Mouse (Mus musculus): Measurements from ENCODE around the gene Ireb2. TPM values are rescaled to one million over a fixed set of nuclear protein-coding genes. Genes with fewer than 3 reads are reported as not detected.

The Ireb2 gene
- total RNA-seq, 1 experiment = 51.0 TPM

GRCm38 (mm10) chr9:54857474-54857873, 6.1 kb upstream of the Ireb2 start:
- no peak overlapping the region for H3K4me3 ChIP-seq (ENCODE audit: insufficient read depth in 1 of 2, low read depth in 1 of 2, low read length in 2 of 2, poor library complexity in 1 of 2, severe bottlenecking in 1 of 2)
- no peak overlapping the region for H3K9ac ChIP-seq (ENCODE audit: insufficient read depth, low read depth, low read length, poor library complexity, severe bottlenecking)
- TF ChIP-seq ZNF384 (IDR thresholded peaks at IDR 0.05; ENCODE audit: low read depth, low read length) = no peak
- TF ChIP-seq ZC3H11A (IDR thresholded peaks at IDR 0.05; ENCODE audit: borderline replicate concordance, low read depth, low read length) = no peak
- in situ Hi-C loops (cut with MboI; ENCODE audit: low sequenced_read_pairs in 2 of 2, unreplicated experiment in 2 of 2) = no loop called here
- DNase-seq (ENCODE audit: low read depth, low spot score) = peak; percentile 75
- no peaks in the 10 kb centered on the region for H3K36me3 ChIP-seq (ENCODE audit: control insufficient read depth, insufficient read depth, low read length, poor library complexity, severe bottlenecking)
- peak overlapping the region; percentile 76; the same call in 1 of the 2 replicates for H3K27ac ChIP-seq (ENCODE audit: insufficient read depth, low read depth, low read length, poor library complexity, severe bottlenecking)
- no peaks in the 10 kb centered on the region for H3K9me3 ChIP-seq (ENCODE audit: control insufficient read depth, insufficient read depth, low read depth, low read length)
- peaks cover 9 to 18% of the 10 kb centered on the region in 2 experiments for H3K4me1 ChIP-seq (ENCODE audit: control insufficient read depth in 2 of 2, insufficient read depth in 2 of 2, low read length in 2 of 2, poor library complexity in 1 of 2)

- no peaks in the 10 kb centered on the region for H3K9me3 ChIP-seq (ENCODE audit: control insufficient read depth, insufficient read depth, low read depth, low read length)
- DNase-seq (ENCODE audit: low read depth, low spot score) = no peak
- no peak for TF ChIP-seq HCFC1 (IDR thresholded peaks at IDR 0.05; ENCODE audit: borderline replicate concordance, insufficient read depth, low read length)
- TF ChIP-seq MAFK (IDR thresholded peaks at IDR 0.05; ENCODE audit: insufficient read depth, low read depth, low read length) = no peak
- TF ChIP-seq CHD2 (IDR thresholded peaks at IDR 0.05; ENCODE audit: low read depth, low read length) = no peak
- TF ChIP-seq ZC3H11A (IDR thresholded peaks at IDR 0.05; ENCODE audit: borderline replicate concordance, low read depth, low read length) = no peak
- TF ChIP-seq ZNF384 (IDR thresholded peaks at IDR 0.05; ENCODE audit: low read depth, low read length) = no peak
- H3K27ac ChIP-seq (ENCODE audit: insufficient read depth, low read depth, low read length, poor library complexity, severe bottlenecking) = no peak overlapping the region
- no peak overlapping the region for H3K4me3 ChIP-seq (ENCODE audit: insufficient read depth in 1 of 2, low read depth in 1 of 2, low read length in 2 of 2, poor library complexity in 1 of 2, severe bottlenecking in 1 of 2)
- peaks cover 7 to 16% of the 10 kb centered on the region in 2 experiments for H3K4me1 ChIP-seq (ENCODE audit: control insufficient read depth in 2 of 2, insufficient read depth in 2 of 2, low read length in 2 of 2, poor library complexity in 1 of 2)
- in situ Hi-C loops (cut with MboI; ENCODE audit: low sequenced_read_pairs in 2 of 2, unreplicated experiment in 2 of 2) = no loop called here
- H3K36me3 ChIP-seq (ENCODE audit: control insufficient read depth, insufficient read depth, low read length, poor library complexity, severe bottlenecking) = no peaks in the 10 kb centered on the region
- H3K9ac ChIP-seq (ENCODE audit: insufficient read depth, low read depth, low read length, poor library complexity, severe bottlenecking) = no peak overlapping the region
These were observed 3.1 kb upstream of the Ireb2 start for GRCm38 (mm10) chr9:54860526-54860925.

DNA sequence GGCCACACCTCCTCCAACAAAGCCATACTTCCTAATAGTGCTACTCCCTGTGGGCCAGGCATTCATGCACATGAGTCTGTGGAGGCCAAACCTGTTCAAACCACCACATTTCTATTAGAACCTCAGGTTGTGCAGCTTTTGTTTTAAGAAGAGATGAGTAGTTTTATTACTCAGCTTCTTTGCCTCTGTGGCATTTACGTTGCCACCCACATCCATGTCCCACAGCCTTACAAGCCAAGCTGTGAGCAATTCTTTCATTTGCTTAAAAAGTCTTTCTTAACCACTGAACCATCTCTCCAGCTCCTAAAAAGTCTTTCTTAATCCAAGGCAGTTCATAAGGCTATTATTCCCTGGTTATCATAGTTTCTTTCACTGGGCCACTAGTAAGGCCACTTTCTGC, 15.2 kb downstream of the Ireb2 start:
- TF ChIP-seq ZC3H11A (IDR thresholded peaks at IDR 0.05; ENCODE audit: borderline replicate concordance, low read depth, low read length) (no peak), ZNF384 (IDR thresholded peaks at IDR 0.05; ENCODE audit: low read depth, low read length) (no peak), MAFK (IDR thresholded peaks at IDR 0.05; ENCODE audit: insufficient read depth, low read depth, low read length) (no peak), HCFC1 (IDR thresholded peaks at IDR 0.05; ENCODE audit: borderline replicate concordance, insufficient read depth, low read length) (no peak), CHD2 (IDR thresholded peaks at IDR 0.05; ENCODE audit: low read depth, low read length) (no peak)
- in situ Hi-C loops (cut with MboI; ENCODE audit: low sequenced_read_pairs in 2 of 2, unreplicated experiment in 2 of 2) = no loop called here
- Histone ChIP-seq H3K36me3 (ENCODE audit: control insufficient read depth, insufficient read depth, low read length, poor library complexity, severe bottlenecking) (peaks cover 15% of the 10 kb centered on the region), H3K4me1 (ENCODE audit: control insufficient read depth in 2 of 2, insufficient read depth in 2 of 2, low read length in 2 of 2, poor library complexity in 1 of 2) (no peaks in the 10 kb centered on the region), H3K9ac (ENCODE audit: insufficient read depth, low read depth, low read length, poor library complexity, severe bottlenecking) (no peak overlapping the region), H3K4me3 (ENCODE audit: insufficient read depth in 1 of 2, low read depth in 1 of 2, low read length in 2 of 2, poor library complexity in 1 of 2, severe bottlenecking in 1 of 2) (no peak overlapping the region), H3K9me3 (ENCODE audit: control insufficient read depth, insufficient read depth, low read depth, low read length) (no peaks in the 10 kb centered on the region), H3K27ac (ENCODE audit: insufficient read depth, low read depth, low read length, poor library complexity, severe bottlenecking) (no peak overlapping the region)
- no peak for DNase-seq (ENCODE audit: low read depth, low spot score)

DNA sequence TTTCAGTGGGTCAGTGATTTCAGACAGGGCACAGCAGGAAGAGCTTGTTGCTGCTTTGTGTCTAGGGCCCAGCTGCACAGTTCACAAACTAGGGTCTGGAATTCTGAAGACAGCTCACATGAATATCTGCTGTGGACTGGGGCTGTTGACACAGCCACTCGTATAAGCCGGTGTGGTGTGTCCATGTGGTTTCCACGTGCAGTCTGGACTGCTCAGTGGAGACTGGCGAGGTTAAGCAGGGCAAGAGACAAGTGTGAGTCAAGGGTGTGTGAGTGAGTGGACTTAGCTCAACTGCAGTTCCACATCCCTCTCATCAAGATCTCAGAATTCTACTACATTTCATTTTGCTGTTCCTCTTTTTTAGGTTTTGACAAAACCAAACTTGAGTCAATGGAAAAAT, 28.5 kb downstream of the Ireb2 start:
- Histone ChIP-seq H3K4me3 (ENCODE audit: insufficient read depth in 1 of 2, low read depth in 1 of 2, low read length in 2 of 2, poor library complexity in 1 of 2, severe bottlenecking in 1 of 2) (no peak overlapping the region), H3K27ac (ENCODE audit: insufficient read depth, low read depth, low read length, poor library complexity, severe bottlenecking) (no peak overlapping the region), H3K9me3 (ENCODE audit: control insufficient read depth, insufficient read depth, low read depth, low read length) (no peaks in the 10 kb centered on the region), H3K4me1 (ENCODE audit: control insufficient read depth in 2 of 2, insufficient read depth in 2 of 2, low read length in 2 of 2, poor library complexity in 1 of 2) (no peaks in the 10 kb centered on the region), H3K36me3 (ENCODE audit: control insufficient read depth, insufficient read depth, low read length, poor library complexity, severe bottlenecking) (peaks cover 11% of the 10 kb centered on the region), H3K9ac (ENCODE audit: insufficient read depth, low read depth, low read length, poor library complexity, severe bottlenecking) (no peak overlapping the region)
- no peak for DNase-seq (ENCODE audit: low read depth, low spot score)
- in situ Hi-C loops (cut with MboI; ENCODE audit: low sequenced_read_pairs in 2 of 2, unreplicated experiment in 2 of 2) = no loop called here
- TF ChIP-seq MAFK (IDR thresholded peaks at IDR 0.05; ENCODE audit: insufficient read depth, low read depth, low read length) = no peak
- TF ChIP-seq CHD2 (IDR thresholded peaks at IDR 0.05; ENCODE audit: low read depth, low read length) = no peak
- no peak for TF ChIP-seq HCFC1 (IDR thresholded peaks at IDR 0.05; ENCODE audit: borderline replicate concordance, insufficient read depth, low read length)
- no peak for TF ChIP-seq ZNF384 (IDR thresholded peaks at IDR 0.05; ENCODE audit: low read depth, low read length)
- TF ChIP-seq ZC3H11A (IDR thresholded peaks at IDR 0.05; ENCODE audit: borderline replicate concordance, low read depth, low read length) = no peak

GRCm38 (mm10) chr9:54897097-54897496, 33.5 kb downstream of the Ireb2 start:
- Histone ChIP-seq H3K9me3 (ENCODE audit: control insufficient read depth, insufficient read depth, low read depth, low read length) (no peaks in the 10 kb centered on the region), H3K9ac (ENCODE audit: insufficient read depth, low read depth, low read length, poor library complexity, severe bottlenecking) (no peak overlapping the region), H3K27ac (ENCODE audit: insufficient read depth, low read depth, low read length, poor library complexity, severe bottlenecking) (no peak overlapping the region), H3K4me1 (ENCODE audit: control insufficient read depth in 2 of 2, insufficient read depth in 2 of 2, low read length in 2 of 2, poor library complexity in 1 of 2) (no peaks in the 10 kb centered on the region), H3K4me3 (ENCODE audit: insufficient read depth in 1 of 2, low read depth in 1 of 2, low read length in 2 of 2, poor library complexity in 1 of 2, severe bottlenecking in 1 of 2) (no peak overlapping the region), H3K36me3 (ENCODE audit: control insufficient read depth, insufficient read depth, low read length, poor library complexity, severe bottlenecking) (peaks cover 9% of the 10 kb centered on the region)
- in situ Hi-C loops (cut with MboI; ENCODE audit: low sequenced_read_pairs in 2 of 2, unreplicated experiment in 2 of 2) = no loop called here
- DNase-seq (ENCODE audit: low read depth, low spot score) = no peak
- TF ChIP-seq ZC3H11A (IDR thresholded peaks at IDR 0.05; ENCODE audit: borderline replicate concordance, low read depth, low read length) (no peak), CHD2 (IDR thresholded peaks at IDR 0.05; ENCODE audit: low read depth, low read length) (no peak), HCFC1 (IDR thresholded peaks at IDR 0.05; ENCODE audit: borderline replicate concordance, insufficient read depth, low read length) (no peak), ZNF384 (IDR thresholded peaks at IDR 0.05; ENCODE audit: low read depth, low read length) (no peak), MAFK (IDR thresholded peaks at IDR 0.05; ENCODE audit: insufficient read depth, low read depth, low read length) (no peak)
